Mouse (Mus musculus): ENCODE measurements around the gene Zfp1. TPM values are rescaled to one million over a fixed set of nuclear protein-coding genes. Genes with fewer than 3 reads are reported as not detected.

The Zfp1 gene
- polyA plus RNA-seq, 1 experiment: 7.0 TPM

DNA sequence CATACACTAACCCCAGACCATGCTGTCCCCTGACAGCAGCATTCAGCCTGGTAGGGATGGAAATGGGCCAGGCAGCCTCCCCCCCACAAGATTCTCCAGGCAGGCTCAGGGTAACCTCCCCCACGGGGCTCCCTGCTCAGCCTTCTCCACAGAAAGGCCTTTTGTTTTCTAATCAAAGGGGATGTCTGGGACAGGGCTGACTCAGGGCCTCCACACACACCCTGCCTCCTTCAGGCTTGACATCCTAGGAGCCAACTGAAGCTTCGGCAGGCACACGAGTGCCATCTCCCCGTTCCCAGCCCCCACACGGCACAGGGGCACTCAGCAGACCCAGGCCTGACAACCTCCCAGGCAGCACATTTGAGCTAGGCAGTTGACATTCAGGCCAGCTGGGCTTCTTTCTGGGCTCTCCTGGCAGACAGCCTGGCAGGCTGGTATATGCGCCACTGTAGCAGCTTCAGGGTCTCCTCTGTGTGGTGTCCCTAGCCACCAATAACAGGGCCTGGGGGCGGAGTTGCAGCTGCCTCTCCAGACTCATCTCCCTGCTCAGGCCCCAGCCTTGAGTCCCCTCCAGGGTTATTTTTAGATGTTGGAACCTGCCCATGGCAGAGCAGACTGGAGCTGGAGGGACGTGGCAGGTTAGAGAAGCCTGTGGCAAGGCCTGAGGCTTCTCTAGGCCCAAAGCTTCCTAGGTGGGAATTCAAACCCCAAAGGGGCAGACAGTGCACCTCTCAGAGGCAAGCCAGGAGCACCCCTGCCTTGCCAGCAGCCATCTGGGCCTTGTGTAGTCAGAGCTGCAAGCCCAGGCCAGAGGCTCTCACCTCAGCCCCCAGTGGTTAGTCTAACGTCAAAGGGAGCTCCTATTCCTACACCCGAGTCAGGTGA, 73.6 kb downstream of the Zfp1 start:
- TF ChIP-seq POLR2A (IDR thresholded peaks at IDR 0.05; ENCODE audit: borderline replicate concordance, low read depth, low read length) (no peak), CTCF (IDR thresholded peaks at IDR 0.05; ENCODE audit: low read depth, low read length) (no peak)
- Histone ChIP-seq H3K27ac (ENCODE audit: insufficient read depth, low read depth, low read length) (no peak overlapping the region), H3K4me3 (ENCODE audit: insufficient read depth, low read length) (no peak overlapping the region), H3K4me1 (ENCODE audit: control insufficient read depth, insufficient read depth, low read length) (no peaks in the 10 kb centered on the region)

DNA sequence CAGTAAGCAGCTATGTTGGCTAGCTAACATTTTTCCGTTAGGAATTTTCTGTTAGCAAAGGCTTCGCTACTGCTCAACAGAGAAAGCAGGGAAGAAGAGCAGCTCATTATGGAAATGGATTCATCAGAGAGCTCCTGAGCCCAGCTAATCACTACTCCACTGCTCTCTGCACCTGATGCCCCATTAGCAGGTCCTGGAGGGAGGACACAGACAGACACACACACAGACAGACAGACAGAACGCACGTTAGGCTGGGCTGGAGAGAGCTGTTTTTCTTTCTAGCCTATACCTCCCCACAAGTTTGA, 74.2 kb downstream of the Zfp1 start:
- Histone ChIP-seq H3K27ac (ENCODE audit: insufficient read depth, low read depth, low read length) (no peak overlapping the region), H3K4me3 (ENCODE audit: insufficient read depth, low read length) (no peak overlapping the region), H3K4me1 (ENCODE audit: control insufficient read depth, insufficient read depth, low read length) (no peaks in the 10 kb centered on the region)
- no peak for TF ChIP-seq POLR2A (IDR thresholded peaks at IDR 0.05; ENCODE audit: borderline replicate concordance, low read depth, low read length)
- no peak for TF ChIP-seq CTCF (IDR thresholded peaks at IDR 0.05; ENCODE audit: low read depth, low read length)

DNA sequence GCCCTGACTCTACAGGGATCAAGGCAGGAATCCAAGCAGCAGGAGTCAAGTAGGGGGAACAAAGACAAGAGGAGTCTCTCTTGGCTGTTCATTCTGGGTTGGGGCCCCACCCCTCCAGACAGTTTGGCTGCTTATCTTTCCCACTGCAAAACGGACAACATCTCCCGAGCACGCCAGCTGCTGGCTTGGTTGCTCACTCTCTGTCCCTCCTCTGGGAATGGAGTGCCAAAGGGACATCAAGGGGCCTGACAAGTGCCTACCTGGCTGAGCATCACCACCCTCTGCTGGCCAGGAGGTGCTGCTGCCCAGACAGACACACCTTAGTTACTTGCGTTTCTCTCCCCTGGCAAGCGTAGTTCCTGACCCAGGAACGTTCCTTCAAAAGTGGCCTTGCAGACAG, 74.7 kb downstream of the Zfp1 start:
- Histone ChIP-seq H3K27ac (ENCODE audit: insufficient read depth, low read depth, low read length) (no peak overlapping the region), H3K4me1 (ENCODE audit: control insufficient read depth, insufficient read depth, low read length) (no peaks in the 10 kb centered on the region), H3K4me3 (ENCODE audit: insufficient read depth, low read length) (no peak overlapping the region)
- no peak for TF ChIP-seq CTCF (IDR thresholded peaks at IDR 0.05; ENCODE audit: low read depth, low read length)
- TF ChIP-seq POLR2A (IDR thresholded peaks at IDR 0.05; ENCODE audit: borderline replicate concordance, low read depth, low read length): no peak

DNA sequence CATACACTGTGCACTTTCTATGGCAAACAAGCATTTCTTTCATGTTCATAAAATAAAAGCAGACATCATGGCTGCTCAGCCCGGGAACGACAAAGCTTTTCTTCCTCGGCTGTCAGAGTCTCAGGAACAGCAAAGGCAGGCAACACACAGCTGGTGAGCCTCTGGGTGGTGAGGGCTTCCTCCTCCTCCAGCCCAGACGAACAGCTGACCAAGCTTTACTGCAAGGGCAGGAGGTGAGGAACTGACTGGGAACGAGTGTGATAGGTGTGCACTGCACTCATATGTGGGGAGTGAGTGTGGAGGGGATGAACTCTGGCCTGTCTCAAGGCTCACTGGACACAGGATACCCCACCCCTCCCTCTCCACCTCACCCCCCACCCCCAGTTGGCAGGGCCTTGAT, 75.7 kb downstream of the Zfp1 start:
- no peak overlapping the region for H3K4me3 ChIP-seq (ENCODE audit: insufficient read depth, low read length)
- TF ChIP-seq POLR2A (IDR thresholded peaks at IDR 0.05; ENCODE audit: borderline replicate concordance, low read depth, low read length) (no peak), CTCF (IDR thresholded peaks at IDR 0.05; ENCODE audit: low read depth, low read length) (no peak)
- H3K27ac ChIP-seq (ENCODE audit: insufficient read depth, low read depth, low read length): no peak overlapping the region
- H3K4me1 ChIP-seq (ENCODE audit: control insufficient read depth, insufficient read depth, low read length): no peaks in the 10 kb centered on the region

DNA sequence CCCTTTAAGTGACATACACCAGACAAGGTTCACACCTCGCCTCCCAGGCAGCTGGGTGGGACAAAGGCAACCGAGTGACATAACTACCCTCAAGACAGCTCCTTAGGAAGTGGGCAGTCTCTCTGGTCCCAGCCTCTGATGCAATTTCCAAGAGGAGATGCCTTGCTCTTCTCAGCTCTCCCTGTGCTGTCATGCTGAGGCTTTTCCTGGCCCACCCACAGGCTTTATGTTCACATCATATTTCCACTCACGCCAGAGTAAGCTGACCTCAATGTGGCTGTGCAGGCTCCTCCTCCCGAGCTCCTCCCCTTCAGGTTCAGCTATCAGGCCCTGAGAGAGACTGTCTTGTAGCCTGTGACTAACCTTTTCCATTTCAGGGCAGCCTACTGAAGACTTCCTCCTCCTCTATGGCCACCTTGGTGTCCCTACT, 76.9 kb downstream of the Zfp1 start:
- TF ChIP-seq CTCF (IDR thresholded peaks at IDR 0.05; ENCODE audit: low read depth, low read length) (no peak), POLR2A (IDR thresholded peaks at IDR 0.05; ENCODE audit: borderline replicate concordance, low read depth, low read length) (no peak)
- Histone ChIP-seq H3K4me3 (ENCODE audit: insufficient read depth, low read length) (no peak overlapping the region), H3K4me1 (ENCODE audit: control insufficient read depth, insufficient read depth, low read length) (no peaks in the 10 kb centered on the region), H3K27ac (ENCODE audit: insufficient read depth, low read depth, low read length) (no peak overlapping the region)

Other genes with a start within 250 kb of the Zfp1 start
- not detected in 2 replicates for gene Fa2h, start 249.6 kb upstream of the Zfp1 start, polyA plus RNA-seq (2012; ENCODE audit: insufficient read depth, insufficient read length, missing spikeins)
- gene Wdr59, start 121.3 kb upstream of the Zfp1 start, polyA plus RNA-seq (2012; ENCODE audit: insufficient read depth, insufficient read length, missing spikeins): 4.8 and 5.7 TPM in 2 replicates
- gene Znrf1, start 107.3 kb upstream of the Zfp1 start, polyA plus RNA-seq (2012; ENCODE audit: insufficient read depth, insufficient read length, missing spikeins): 88.8 and 97.7 TPM in 2 replicates
- 0.24 and 0.43 TPM in 2 replicates for gene Ldhd, start 13.0 kb upstream of the Zfp1 start, polyA plus RNA-seq (2012; ENCODE audit: insufficient read depth, insufficient read length, missing spikeins)
- gene Ctrb1, start 47.6 kb downstream of the Zfp1 start, polyA plus RNA-seq (2012; ENCODE audit: insufficient read depth, insufficient read length, missing spikeins): not detected in 2 replicates
- 0.40 and 0.56 TPM in 2 replicates for gene Bcar1, start 100.4 kb downstream of the Zfp1 start, polyA plus RNA-seq (2012; ENCODE audit: insufficient read depth, insufficient read length, missing spikeins)
- gene Cfdp1, start 210.9 kb downstream of the Zfp1 start, polyA plus RNA-seq (2012; ENCODE audit: insufficient read depth, insufficient read length, missing spikeins): 88.3 and 89.6 TPM in 2 replicates
- 2.6 and 3.3 TPM in 2 replicates for gene Tmem170, start 233.3 kb downstream of the Zfp1 start, polyA plus RNA-seq (2012; ENCODE audit: insufficient read depth, insufficient read length, missing spikeins)

All from bone marrow macrophage, adult 2 months (primary cell).